Mouse (Mus musculus): Measurements from ENCODE around the gene Klk11. TPM values are rescaled to one million over a fixed set of nuclear protein-coding genes. Genes with fewer than 3 reads are reported as not detected.

The Klk11 gene
- polyA plus RNA-seq, 1 experiment from 2014 or later: 8.7 TPM

GRCm38 (mm10) chr7:43777423-43777822 is 3.0 kb downstream of the Klk11 start:
- no peak overlapping the region for H3K9ac ChIP-seq
- no peaks in the 10 kb centered on the region for H3K36me3 ChIP-seq
- no peak overlapping the region for H3K4me3 ChIP-seq (replicated peaks)
- H3K9me3 ChIP-seq: no peaks in the 10 kb centered on the region
- H3K27me3 ChIP-seq (replicated peaks): no peaks in the 10 kb centered on the region
- H3K27ac ChIP-seq: no peak overlapping the region
- H3K4me2 ChIP-seq: no peak overlapping the region
- 87% methylated on average over 12 of the region's 12 CpGs for WGBS
- ATAC-seq (ENCODE audit: insufficient read depth, low FRiP score, low read depth): no peak
- 0 out of 2 replicates have a peak, but pooled peaks cover 3% of the 10 kb centered on the region for H3K4me1 ChIP-seq

- Histone ChIP-seq H3K4me1 (peaks cover 7% of the 10 kb centered on the region; the same call in 1 of the 2 replicates), H3K9me3 (no peaks in the 10 kb centered on the region), H3K36me3 (no peaks in the 10 kb centered on the region), H3K27ac (no peak overlapping the region), H3K4me2 (no peak overlapping the region), H3K27me3 (replicated peaks) (no peaks in the 10 kb centered on the region), H3K9ac (no peak overlapping the region), H3K4me3 (replicated peaks) (no peak overlapping the region)
- no peak for ATAC-seq (ENCODE audit: insufficient read depth, low FRiP score, low read depth)
- 88% methylated on average over 10 of the region's 10 CpGs for WGBS
These were observed 4.0 kb downstream of the Klk11 start for GRCm38 (mm10) chr7:43778176-43778970.

- H3K27ac ChIP-seq: peak overlapping the region; percentile 37; the same call in 1 of the 2 replicates
- H3K9me3 ChIP-seq: no peaks in the 10 kb centered on the region
These were observed 5.8 kb downstream of the Klk11 start for GRCm38 (mm10) chr7:43780241-43780640.

GRCm38 (mm10) chr7:43780746-43781145 is 6.3 kb downstream of the Klk11 start, which contains the start of gene Klk10:
Gene Klk10, plus strand, starts transcription at chr7:43781035.
- no peak within 1 kb of the TSS for H3K4me3 ChIP-seq (replicated peaks)
- peaks cover 7% of the 10 kb centered on the region; the same call in 1 of the 2 replicates for H3K4me1 ChIP-seq
- H3K4me2 ChIP-seq: no peak within 1 kb of the TSS
- H3K9me3 ChIP-seq: no peaks in the 10 kb centered on the region
- no peaks in the 10 kb centered on the region for H3K27me3 ChIP-seq (replicated peaks)
- no peak within 1 kb of the TSS for H3K9ac ChIP-seq
- WGBS: 40% methylated on average over 5 of the region's 5 CpGs
- ATAC-seq (ENCODE audit: insufficient read depth, low FRiP score, low read depth): no peak
- peak within 1 kb of the TSS; percentile 37; the same call in 1 of the 2 replicates for H3K27ac ChIP-seq
- no peaks in the 10 kb centered on the region for H3K36me3 ChIP-seq

More at GRCm38 (mm10) chr7:43780241-43780640, 5.8 kb downstream of the Klk11 start:
- no peaks in the 10 kb centered on the region for H3K36me3 ChIP-seq
- H3K4me2 ChIP-seq: no peak overlapping the region
- H3K27me3 ChIP-seq (replicated peaks): no peaks in the 10 kb centered on the region
- ATAC-seq (ENCODE audit: insufficient read depth, low FRiP score, low read depth): no peak
- 55% methylated on average over 6 of the region's 6 CpGs for WGBS
- no peak overlapping the region for H3K4me3 ChIP-seq (replicated peaks)
- H3K4me1 ChIP-seq: peaks cover 7% of the 10 kb centered on the region; the same call in 1 of the 2 replicates
- no peak overlapping the region for H3K9ac ChIP-seq

- Histone ChIP-seq H3K4me3 (replicated peaks) (no peak overlapping the region), H3K27me3 (replicated peaks) (no peaks in the 10 kb centered on the region), H3K9me3 (no peaks in the 10 kb centered on the region), H3K36me3 (no peaks in the 10 kb centered on the region), H3K4me2 (no peak overlapping the region), H3K4me1 (peaks cover 7% of the 10 kb centered on the region; the same call in 1 of the 2 replicates), H3K27ac (no peak overlapping the region), H3K9ac (no peak overlapping the region)
- 85% methylated on average over 11 of the region's 11 CpGs for WGBS
- ATAC-seq (ENCODE audit: insufficient read depth, low FRiP score, low read depth): no peak
These were observed 7.1 kb downstream of the Klk11 start for GRCm38 (mm10) chr7:43781541-43781940.

GRCm38 (mm10) chr7:43782275-43783265 is 8.2 kb downstream of the Klk11 start:
- no peaks in the 10 kb centered on the region for H3K9me3 ChIP-seq
- H3K36me3 ChIP-seq: no peaks in the 10 kb centered on the region
- no peaks in the 10 kb centered on the region for H3K27me3 ChIP-seq (replicated peaks)
- peaks cover 7% of the 10 kb centered on the region; the same call in 1 of the 2 replicates for H3K4me1 ChIP-seq
- 7% methylated on average over 36 of the region's 36 CpGs for WGBS
- peak overlapping the region; percentile 30 for H3K4me3 ChIP-seq (replicated peaks)
- H3K27ac ChIP-seq: no peak overlapping the region
- peak; percentile 72 for ATAC-seq (ENCODE audit: insufficient read depth, low FRiP score, low read depth)
- peak overlapping the region; percentile 61 for H3K4me2 ChIP-seq
- H3K9ac ChIP-seq: no peak overlapping the region

GRCm38 (mm10) chr7:43785286-43785685 is 10.9 kb downstream of the Klk11 start:
- WGBS: 81% methylated on average over 1 of the region's 1 CpGs
- H3K36me3 ChIP-seq: no peaks in the 10 kb centered on the region
- no peak overlapping the region for H3K4me3 ChIP-seq (replicated peaks)
- peak; percentile 9; the same call in 1 of the 2 replicates for ATAC-seq (ENCODE audit: insufficient read depth, low FRiP score, low read depth)
- H3K4me2 ChIP-seq: no peak overlapping the region
- H3K4me1 ChIP-seq: peaks cover 7% of the 10 kb centered on the region; the same call in 1 of the 2 replicates
- H3K27ac ChIP-seq: no peak overlapping the region
- no peak overlapping the region for H3K9ac ChIP-seq
- no peaks in the 10 kb centered on the region for H3K27me3 ChIP-seq (replicated peaks)
- H3K9me3 ChIP-seq: no peaks in the 10 kb centered on the region

- Histone ChIP-seq H3K36me3 (no peaks in the 10 kb centered on the region), H3K27ac (no peak overlapping the region), H3K27me3 (replicated peaks) (no peaks in the 10 kb centered on the region), H3K9me3 (no peaks in the 10 kb centered on the region), H3K4me3 (replicated peaks) (no peak overlapping the region), H3K4me2 (no peak overlapping the region), H3K4me1 (no peaks in the 10 kb centered on the region), H3K9ac (no peak overlapping the region)
- WGBS: 65% methylated on average over 3 of the region's 3 CpGs
- ATAC-seq (ENCODE audit: insufficient read depth, low FRiP score, low read depth): no peak
These were observed 13.7 kb downstream of the Klk11 start for GRCm38 (mm10) chr7:43788096-43788495.

- Histone ChIP-seq H3K9me3 (no peaks in the 10 kb centered on the region), H3K27ac (no peak overlapping the region), H3K36me3 (no peaks in the 10 kb centered on the region), H3K4me3 (replicated peaks) (no peak overlapping the region), H3K4me1 (no peaks in the 10 kb centered on the region), H3K9ac (no peak overlapping the region), H3K27me3 (replicated peaks) (no peaks in the 10 kb centered on the region), H3K4me2 (no peak overlapping the region)
- WGBS: 57% methylated on average over 2 of the region's 2 CpGs
- no peak for ATAC-seq (ENCODE audit: insufficient read depth, low FRiP score, low read depth)
These were observed 14.9 kb downstream of the Klk11 start for GRCm38 (mm10) chr7:43789295-43789694.

GRCm38 (mm10) chr7:43791591-43791990 is 17.2 kb downstream of the Klk11 start, which contains the start of gene Klk9:
Gene Klk9, plus strand, starts transcription at chr7:43791891.
- H3K4me2 ChIP-seq: no peak within 1 kb of the TSS
- no peak within 1 kb of the TSS for H3K4me3 ChIP-seq (replicated peaks)
- no peak within 1 kb of the TSS for H3K27ac ChIP-seq

GRCm38 (mm10) chr7:43796355-43796754 is 22.0 kb downstream of the Klk11 start:
- 9% methylated on average over 8 of the region's 8 CpGs for WGBS
- H3K9ac ChIP-seq: no peak overlapping the region
- H3K9me3 ChIP-seq: no peaks in the 10 kb centered on the region
- H3K4me3 ChIP-seq (replicated peaks): peak overlapping the region; percentile 52
- H3K4me2 ChIP-seq: peak overlapping the region; percentile 93
- H3K4me1 ChIP-seq: peaks cover 7% of the 10 kb centered on the region; the same call in 1 of the 2 replicates
- H3K36me3 ChIP-seq: no peaks in the 10 kb centered on the region
- H3K27me3 ChIP-seq (replicated peaks): 0 out of 2 replicates have a peak, but pooled peaks cover 3% of the 10 kb centered on the region
- ATAC-seq (ENCODE audit: insufficient read depth, low FRiP score, low read depth): peak; percentile 11; the same call in 1 of the 2 replicates
- H3K27ac ChIP-seq: no peak overlapping the region

More at GRCm38 (mm10) chr7:43791591-43791990, 17.2 kb downstream of the Klk11 start, which contains the start of gene Klk9:
- Histone ChIP-seq H3K27me3 (replicated peaks) (0 out of 2 replicates have a peak, but pooled peaks cover under 1% of the 10 kb centered on the region), H3K4me1 (peaks cover 4% of the 10 kb centered on the region; the same call in 1 of the 2 replicates), H3K36me3 (no peaks in the 10 kb centered on the region), H3K9me3 (no peaks in the 10 kb centered on the region), H3K9ac (no peak within 1 kb of the TSS)
- ATAC-seq (ENCODE audit: insufficient read depth, low FRiP score, low read depth): no peak
- WGBS: 66% methylated on average over 7 of the region's 7 CpGs

Data from stomach, embryonic 15.5 days (tissue).